Mouse (Mus musculus) G1E (cell line): ENCODE results near the gene Gzmm. TPM values are rescaled to one million over a fixed set of nuclear protein-coding genes. Genes with fewer than 3 reads are reported as not detected.
"Not testable (repeated sequence)": the region's sequence is repeated elsewhere in the genome, so short reads cannot be mapped to it uniquely, and the experiment has no call there.

ENCODE experiments used
- ATAC-seq: 2 replicates; pipeline ENCODE4 v1.8.0; 2016; ENCODE audit warnings: mild to moderate bottlenecking; ENCODE audit not compliant: insufficient number of reproducible peaks, poor library complexity, low FRiP score, severe bottlenecking; ENCODE audit errors: extremely low read depth
- DNase-seq: peaks from one replicate; pipeline ENCODE4 v3.0.0; 2012; ENCODE audit warnings: low spot score
- H3K27me3 ChIP-seq: 2 replicates; pipeline ENCODE4 v1.6.1; 2012; ENCODE audit warnings: mild to moderate bottlenecking, low read length, inconsistent platforms; ENCODE audit not compliant: insufficient read depth
- H3K36me3 ChIP-seq: replicated peaks from 2 replicates; pipeline ENCODE3; 2012; ENCODE audit warnings: mild to moderate bottlenecking, inconsistent platforms
- H3K4me1 ChIP-seq: 2 replicates; pipeline ENCODE4 v1.6.1; 2012; ENCODE audit warnings: low read depth, low read length, inconsistent platforms, mixed read lengths; ENCODE audit not compliant: insufficient read depth
- H3K4me3 ChIP-seq: 2 replicates; pipeline ENCODE4 v1.5.1; 2012; ENCODE audit warnings: low read depth, mild to moderate bottlenecking, inconsistent platforms, low read length, moderate library complexity, mixed read lengths
- H3K9me3 ChIP-seq: replicated peaks from 2 replicates; pipeline ENCODE4 v1.6.1; 2012; ENCODE audit warnings: inconsistent platforms
- CTCF ChIP-seq: IDR thresholded peaks from 2 replicates; pipeline ENCODE4 v1.5.1; 2012; ENCODE audit warnings: low read depth, low read length, inconsistent platforms, mixed read lengths
- GATA1 ChIP-seq: IDR thresholded peaks from 2 replicates; pipeline ENCODE4 v1.6.1; 2012; ENCODE audit warnings: borderline replicate concordance, low read length, inconsistent platforms, mixed read lengths
- GATA2 ChIP-seq: IDR thresholded peaks from 2 replicates; pipeline ENCODE4 v1.6.1; 2012; ENCODE audit warnings: low read depth, low read length, inconsistent platforms, borderline replicate concordance
- POLR2AphosphoS5 ChIP-seq: IDR thresholded peaks from 2 replicates; pipeline ENCODE4 v1.6.1; 2012; ENCODE audit warnings: low read depth, low read length, inconsistent platforms; ENCODE audit not compliant: insufficient replicate concordance
- TAL1 ChIP-seq: conservative IDR thresholded peaks from 2 replicates; pipeline ENCODE4 v1.6.1; 2012; ENCODE audit warnings: low read depth, low read length, inconsistent platforms, mixed read lengths
- polyA plus RNA-seq: library from polyadenylated mRNA; stranded (reverse); fragments of >175 nt; gene quantifications from 2 replicates; pipeline ENCODE4 v1.2.3, GENCODE M21; 2012
- total RNA-seq, 2 experiments: library from RNA; stranded (forward) in 1 of 2; stranded (reverse) in 1 of 2; fragments of 200-1000 nt in 1 of 2; fragments of >200 nt in 1 of 2; fragmentation: Nextera tagmentation in 1 of 2; gene quantifications; 2 replicates each; pipeline ENCODE4 v1.2.3; 2014 to 2017

Gzmm gene
- total and polyA plus RNA-seq, 3 experiments, result 0.28 to 0.33 TPM; not detected in 1

DNA sequence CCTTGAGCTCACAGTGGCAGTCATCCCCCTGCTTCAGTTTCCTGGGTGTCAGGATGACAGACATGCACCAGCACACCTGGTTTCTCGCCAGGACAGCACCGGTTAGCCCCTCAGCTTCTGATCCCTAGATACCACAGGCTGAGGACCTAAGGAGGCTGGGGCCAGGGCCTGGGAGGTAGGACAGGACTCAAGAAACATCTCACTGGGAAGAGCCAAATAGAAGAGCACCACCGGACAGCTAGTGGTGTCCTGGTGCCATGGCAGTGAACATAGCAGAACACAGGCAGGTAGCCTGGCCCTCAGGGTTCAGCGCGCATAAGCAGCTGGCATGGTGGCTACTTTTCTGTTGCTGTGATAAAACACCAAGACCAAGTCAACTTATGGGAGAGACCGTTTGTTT, 9.6 kb downstream of the Gzmm start:
- Histone ChIP-seq H3K9me3 (no peaks in the 10 kb centered on the region), H3K4me3 (no peak overlapping the region), H3K27me3 (peaks cover 30% of the 10 kb centered on the region), H3K36me3 (no peaks in the 10 kb centered on the region), H3K4me1 (peaks cover 9% of the 10 kb centered on the region)
- TF ChIP-seq GATA2 (no peak), TAL1 (no peak), CTCF (no peak), GATA1 (no peak), POLR2AphosphoS5 (no peak)
- no peak for ATAC-seq
- no peak for DNase-seq

DNA sequence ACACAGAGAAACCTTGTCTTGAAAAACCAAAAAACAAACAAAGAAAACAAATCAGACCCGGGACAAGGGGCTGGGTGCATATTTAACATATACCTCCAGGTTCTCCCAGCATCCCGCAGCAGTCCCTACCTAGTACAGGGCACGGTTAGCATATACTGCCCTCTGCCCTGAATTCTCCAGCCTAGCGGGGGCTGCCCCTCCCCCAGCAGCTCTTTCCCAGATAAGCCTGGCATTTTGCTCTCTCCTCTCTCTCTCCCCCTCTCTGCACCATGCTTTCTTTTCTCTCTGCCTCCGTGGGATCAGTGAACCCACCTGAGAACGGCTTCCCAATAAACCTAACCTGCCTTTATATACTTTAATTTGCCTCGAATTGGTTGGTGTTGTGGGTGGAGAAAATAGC, 11.9 kb downstream of the Gzmm start:
- Histone ChIP-seq H3K9me3 (no peaks in the 10 kb centered on the region), H3K36me3 (peaks cover 8% of the 10 kb centered on the region), H3K4me3 (no peak overlapping the region), H3K4me1 (peaks cover 17% of the 10 kb centered on the region), H3K27me3 (peaks cover 30% of the 10 kb centered on the region)
- no peak for ATAC-seq
- TF ChIP-seq CTCF, result no peak
- no peak for TF ChIP-seq GATA1
- no peak for TF ChIP-seq GATA2
- no peak for TF ChIP-seq POLR2AphosphoS5
- TF ChIP-seq TAL1, result no peak
- no peak for DNase-seq

DNA sequence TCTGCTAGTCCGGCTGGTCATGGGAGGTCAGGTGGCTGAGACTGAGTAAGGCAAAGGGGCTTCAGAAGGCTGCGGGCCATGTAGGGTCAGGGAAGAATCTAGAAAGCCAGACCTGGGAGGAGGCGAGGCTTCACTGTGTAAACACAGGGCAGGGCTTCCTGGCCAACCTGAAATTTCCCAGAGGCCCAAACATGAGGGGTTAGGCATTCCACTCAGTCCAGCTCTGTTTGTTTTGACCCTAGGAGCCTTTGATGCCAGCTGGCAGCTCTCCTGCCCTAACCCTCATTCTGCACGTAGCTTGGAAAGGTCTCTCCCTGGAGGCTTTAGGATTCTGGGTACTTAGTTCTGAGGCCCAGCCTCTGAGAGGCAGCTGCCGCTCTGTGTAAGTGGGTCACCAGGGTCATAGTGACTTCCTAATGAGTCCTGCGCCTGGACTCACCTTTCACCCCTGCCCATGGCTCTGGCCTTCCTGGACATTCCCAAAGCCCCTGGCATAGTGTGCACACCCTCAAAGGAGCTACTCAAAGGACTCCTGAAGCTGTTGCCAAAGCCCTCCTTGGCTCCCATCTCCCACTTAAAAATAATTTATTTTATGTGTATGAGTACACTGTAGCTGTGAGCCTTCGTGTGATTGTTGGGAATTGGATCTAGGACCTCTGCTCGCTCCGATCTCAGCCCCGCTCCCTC, 12.8 kb downstream of the Gzmm start:
- ATAC-seq (no peak), DNase-seq (no peak)
- Histone ChIP-seq H3K36me3 (peaks cover 17% of the 10 kb centered on the region), H3K9me3 (no peaks in the 10 kb centered on the region), H3K27me3 (peaks cover 21% of the 10 kb centered on the region), H3K4me3 (no peak overlapping the region), H3K4me1 (peaks cover 26% of the 10 kb centered on the region)
- TF ChIP-seq TAL1 (no peak), POLR2AphosphoS5 (no peak), GATA2 (no peak), CTCF (no peak), GATA1 (no peak)

DNA sequence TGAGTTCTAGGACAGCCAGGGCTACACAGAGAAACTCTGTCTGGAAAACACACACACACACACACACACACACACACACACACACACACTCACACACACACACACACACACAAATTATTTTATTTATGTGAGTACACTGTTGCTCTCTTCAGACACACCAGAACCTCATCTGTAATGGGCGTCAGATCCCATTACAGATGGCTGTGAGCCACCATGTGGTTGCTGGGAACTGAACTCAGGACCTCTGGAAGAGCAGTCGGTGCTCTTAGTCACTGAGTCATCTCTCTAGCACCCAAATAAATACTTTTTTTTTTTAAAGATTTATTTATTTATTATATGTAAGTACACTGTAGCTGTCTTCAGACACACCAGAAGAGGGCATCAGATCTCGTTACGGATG, 14.2 kb downstream of the Gzmm start:
- Histone ChIP-seq H3K36me3 (peaks cover 31% of the 10 kb centered on the region), H3K4me1 (peaks cover 40% of the 10 kb centered on the region), H3K27me3 (peaks cover 13% of the 10 kb centered on the region)
- DNase-seq, ATAC-seq, H3K9me3 ChIP-seq, H3K4me3 ChIP-seq: not testable (repeated sequence)

DNA sequence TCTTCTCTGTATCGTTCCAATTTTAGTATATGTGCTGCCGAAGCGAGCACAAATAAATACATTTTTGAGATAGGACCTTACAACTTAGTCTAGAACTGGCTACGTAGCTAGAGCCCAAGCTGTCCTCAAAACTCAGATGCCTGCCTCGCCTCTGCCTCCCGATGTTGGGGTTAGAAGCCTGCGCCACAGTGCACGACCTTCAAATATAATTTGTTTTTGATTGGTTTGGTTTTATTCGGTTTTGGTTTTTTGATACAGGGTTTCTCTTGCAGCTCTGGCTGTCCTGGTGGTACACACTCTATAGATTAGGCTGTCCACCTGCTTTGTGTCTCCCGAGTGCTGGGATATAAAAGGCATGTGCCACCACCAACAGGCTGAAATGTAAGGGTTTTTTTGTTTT, 14.7 kb downstream of the Gzmm start:
- no peak for TF ChIP-seq POLR2AphosphoS5
- no peak for TF ChIP-seq CTCF
- no peak for TF ChIP-seq GATA2
- TF ChIP-seq TAL1, result no peak
- no peak for TF ChIP-seq GATA1
- H3K9me3 ChIP-seq, result no peaks in the 10 kb centered on the region
- no peak for ATAC-seq
- H3K36me3 ChIP-seq, result peaks cover 37% of the 10 kb centered on the region
- H3K4me1 ChIP-seq, result peaks cover 46% of the 10 kb centered on the region
- H3K27me3 ChIP-seq, result peaks cover 9% of the 10 kb centered on the region; the same call in 1 of the 2 replicates
- H3K4me3 ChIP-seq, result peak overlapping the region; percentile 84; the same call in 1 of the 2 replicates
- no peak for DNase-seq

DNA sequence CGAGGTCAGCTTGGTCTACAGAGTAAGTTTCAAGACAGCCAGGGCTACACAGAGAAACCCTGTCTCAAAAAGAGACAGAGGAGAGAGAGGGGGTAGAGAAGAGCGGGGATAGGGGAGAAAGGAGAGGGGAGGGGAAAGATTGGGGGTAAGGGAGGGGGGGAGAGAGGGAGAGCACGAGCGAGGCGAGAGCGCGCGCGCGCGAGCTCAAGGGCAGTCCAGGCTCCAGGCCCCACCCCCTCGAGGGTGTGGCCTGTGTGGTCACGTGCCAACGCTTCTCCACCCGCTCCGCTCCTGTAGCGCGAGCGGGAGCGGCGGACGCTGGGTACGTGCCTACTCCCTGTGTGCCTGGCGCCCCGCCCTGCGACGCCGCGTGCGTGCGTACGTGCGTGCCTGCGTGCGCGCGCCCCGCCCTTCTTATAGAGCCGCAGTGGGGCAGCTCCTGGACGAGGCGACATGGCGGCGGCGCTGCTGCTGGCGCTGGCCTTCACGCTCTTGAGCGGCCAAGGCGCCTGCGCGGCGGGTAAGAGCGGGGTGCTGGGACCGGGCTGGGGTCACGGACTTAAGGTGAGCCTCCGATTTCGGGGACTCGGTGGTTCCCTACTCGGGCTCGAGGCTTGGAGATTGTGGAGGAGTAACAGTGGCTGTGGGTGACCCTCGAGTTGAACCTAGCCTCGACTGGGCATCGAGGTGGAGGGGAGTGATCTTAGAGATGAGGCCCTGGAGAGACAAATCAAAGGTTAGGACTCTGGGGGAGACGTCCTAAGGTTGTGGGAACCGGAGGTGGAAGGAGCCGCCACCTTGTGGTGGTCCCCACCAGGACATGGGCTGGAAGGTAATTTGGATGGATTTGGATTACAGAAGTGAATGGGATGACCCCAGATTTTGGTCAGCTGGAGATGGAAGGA, 15.5 kb downstream of the Gzmm start, which contains the start of gene Bsg:
TSS of gene Bsg (plus strand) at position 427 of the 905 bp plus-strand sequence.
- Histone ChIP-seq H3K4me3 (peak within 1 kb of the TSS; percentile 84), H3K36me3 (peaks cover 44% of the 10 kb centered on the region), H3K4me1 (peaks cover 54% of the 10 kb centered on the region), H3K27me3 (peaks cover 6% of the 10 kb centered on the region; the same call in 1 of the 2 replicates), H3K9me3 (no peaks in the 10 kb centered on the region)
- ATAC-seq (peak; percentile 72), DNase-seq (peak; percentile 98)
- TF ChIP-seq POLR2AphosphoS5 (no peak), GATA1 (no peak), CTCF (no peak), GATA2 (no peak), TAL1 (no peak)
